Mouse (Mus musculus) kidney, embryonic 16.5 days (tissue): ENCODE measurements at regions not wholly inside any gene's neighbourhood (a gene's known extent, or its start where the extent isn't known, plus 50 kb on each side); places are given as distances from the start of the nearest gene placed in this dataset.

ENCODE experiments used
- ATAC-seq: fragments of 200-750 bp; cut with Nextera tagmentation; 2 replicates; pipeline ENCODE4 v1.8.0; 2017; ENCODE audit warnings: moderate TSS enrichment; ENCODE audit not compliant: low FRiP score, low TSS enrichment
- H3K27ac ChIP-seq: fragments of 300-500 bp; sonication (generic); 2 replicates; pipeline ENCODE4 v1.5.1; 2014; ENCODE audit warnings: low read length
- H3K27me3 ChIP-seq: fragments of 300-500 bp; sonication (generic); 2 replicates; pipeline ENCODE4 v1.6.1; 2014; ENCODE audit warnings: low read length, control low read depth, mixed read lengths; ENCODE audit not compliant: insufficient read depth
- H3K36me3 ChIP-seq: fragments of 300-500 bp; sonication (generic); 2 replicates; pipeline ENCODE4 v1.6.1; 2014; ENCODE audit warnings: low read length, control low read depth, mixed read lengths; ENCODE audit not compliant: insufficient read depth
- H3K4me1 ChIP-seq: fragments of 300-500 bp; sonication (generic); 2 replicates; pipeline ENCODE4 v1.6.1; 2014; ENCODE audit warnings: low read length, control low read depth, mixed read lengths; ENCODE audit not compliant: insufficient read depth
- H3K4me2 ChIP-seq: fragments of 300-500 bp; sonication (generic); replicated peaks from 2 replicates; pipeline ENCODE4 v1.6.1; 2014; ENCODE audit warnings: low read depth, low read length
- H3K4me3 ChIP-seq: fragments of 300-500 bp; sonication (generic); 2 replicates; pipeline ENCODE4 v1.5.1; 2014; ENCODE audit warnings: mild to moderate bottlenecking, low read length
- H3K9ac ChIP-seq: fragments of 300-500 bp; sonication (generic); replicated peaks from 2 replicates; pipeline ENCODE4 v1.6.1; 2014; ENCODE audit warnings: low read length
- H3K9me3 ChIP-seq: fragments of 300-500 bp; sonication (generic); 2 replicates; pipeline ENCODE4 v1.6.1; 2016; ENCODE audit warnings: low read length, control low read depth
- WGBS: fragments of 180-500 bp; shearing (Covaris S2); extraction: QIAGEN DNeasy Blood & Tissue Kit; methylation state at CpG from one replicate; pipeline ENCODE4 v1.1.7; 2014; 5-methylcytosine and 5-hydroxymethylcytosine counted together

- H3K4me3 ChIP-seq, result no peak overlapping the region
- no peak for ATAC-seq
- no peak overlapping the region for H3K9ac ChIP-seq
- WGBS, result 85% methylated on average over 10 of the region's 10 CpGs
- H3K27ac ChIP-seq, result no peak overlapping the region
- H3K36me3 ChIP-seq, result no peaks in the 10 kb centered on the region
- no peaks in the 10 kb centered on the region for H3K4me1 ChIP-seq
- H3K27me3 ChIP-seq, result no peaks in the 10 kb centered on the region
- H3K4me2 ChIP-seq, result no peak overlapping the region
- H3K9me3 ChIP-seq, result no peaks in the 10 kb centered on the region
Measured at GRCm38 (mm10) chr12:92073209-92073608, 224.3 kb upstream of the Sel1l start.

- Histone ChIP-seq H3K27me3 (no peaks in the 10 kb centered on the region), H3K4me2 (no peak overlapping the region), H3K27ac (no peak overlapping the region), H3K36me3 (no peaks in the 10 kb centered on the region), H3K4me1 (0 out of 2 replicates have a peak, but pooled peaks cover 3% of the 10 kb centered on the region), H3K9me3 (no peaks in the 10 kb centered on the region), H3K4me3 (no peak overlapping the region), H3K9ac (no peak overlapping the region)
- 35% methylated on average over 4 of the region's 4 CpGs for WGBS
- peak; percentile 58 for ATAC-seq
Measured at GRCm38 (mm10) chr12:92062731-92063130, 213.8 kb upstream of the Sel1l start.

GRCm38 (mm10) chr12:92040481-92040880, 191.5 kb upstream of the Sel1l start:
- H3K4me3 ChIP-seq, result no peak overlapping the region
- no peaks in the 10 kb centered on the region for H3K9me3 ChIP-seq
- no peak for ATAC-seq
- no peak overlapping the region for H3K4me2 ChIP-seq
- no peak overlapping the region for H3K27ac ChIP-seq
- H3K27me3 ChIP-seq, result no peaks in the 10 kb centered on the region
- no peak overlapping the region for H3K9ac ChIP-seq
- no peaks in the 10 kb centered on the region for H3K36me3 ChIP-seq
- H3K4me1 ChIP-seq, result no peaks in the 10 kb centered on the region
- 65% methylated on average over 1 of the region's 1 CpGs for WGBS

- Histone ChIP-seq H3K36me3 (no peaks in the 10 kb centered on the region), H3K4me1 (no peaks in the 10 kb centered on the region), H3K4me2 (no peak overlapping the region), H3K27me3 (no peaks in the 10 kb centered on the region), H3K4me3 (no peak overlapping the region), H3K9ac (no peak overlapping the region), H3K27ac (no peak overlapping the region), H3K9me3 (no peaks in the 10 kb centered on the region)
- WGBS, result 78% methylated on average over 2 of the region's 2 CpGs
- no peak for ATAC-seq
Measured at GRCm38 (mm10) chr12:92029192-92029591, 180.2 kb upstream of the Sel1l start.

- H3K4me1 ChIP-seq, result no peaks in the 10 kb centered on the region
- H3K27ac ChIP-seq, result no peak overlapping the region
- H3K9ac ChIP-seq, result no peak overlapping the region
- 79% methylated on average over 7 of the region's 7 CpGs for WGBS
- H3K27me3 ChIP-seq, result no peaks in the 10 kb centered on the region
- H3K4me3 ChIP-seq, result no peak overlapping the region
- H3K36me3 ChIP-seq, result no peaks in the 10 kb centered on the region
- no peak overlapping the region for H3K4me2 ChIP-seq
- no peak for ATAC-seq
- no peaks in the 10 kb centered on the region for H3K9me3 ChIP-seq
Measured at GRCm38 (mm10) chr12:92028354-92028753, 179.4 kb upstream of the Sel1l start.

- WGBS, result 84% methylated on average over 4 of the region's 4 CpGs
- no peak for ATAC-seq
- H3K27ac ChIP-seq, result no peak overlapping the region
- H3K4me2 ChIP-seq, result no peak overlapping the region
- H3K27me3 ChIP-seq, result no peaks in the 10 kb centered on the region
- no peaks in the 10 kb centered on the region for H3K4me1 ChIP-seq
- H3K4me3 ChIP-seq, result no peak overlapping the region
- no peak overlapping the region for H3K9ac ChIP-seq
- H3K36me3 ChIP-seq, result no peaks in the 10 kb centered on the region
- no peaks in the 10 kb centered on the region for H3K9me3 ChIP-seq
Measured at GRCm38 (mm10) chr12:92024461-92025218, 175.7 kb upstream of the Sel1l start.

GRCm38 (mm10) chr12:92019593-92020224, 170.8 kb upstream of the Sel1l start:
- H3K4me3 ChIP-seq, result no peak overlapping the region
- H3K4me1 ChIP-seq, result no peaks in the 10 kb centered on the region
- H3K36me3 ChIP-seq, result no peaks in the 10 kb centered on the region
- H3K9me3 ChIP-seq, result no peaks in the 10 kb centered on the region
- no peak overlapping the region; the same call in 1 of the 2 replicates for H3K27ac ChIP-seq
- ATAC-seq, result 0 out of 2 replicates have a peak, but pooled peaks have one; percentile 9
- 40% methylated on average over 6 of the region's 6 CpGs for WGBS
- no peak overlapping the region for H3K4me2 ChIP-seq
- no peak overlapping the region for H3K9ac ChIP-seq
- H3K27me3 ChIP-seq, result no peaks in the 10 kb centered on the region

GRCm38 (mm10) chr12:92015373-92015772, 166.4 kb upstream of the Sel1l start:
- Histone ChIP-seq H3K27ac (no peak overlapping the region), H3K9ac (no peak overlapping the region), H3K4me1 (no peaks in the 10 kb centered on the region), H3K4me3 (no peak overlapping the region), H3K4me2 (no peak overlapping the region), H3K9me3 (no peaks in the 10 kb centered on the region), H3K27me3 (no peaks in the 10 kb centered on the region), H3K36me3 (no peaks in the 10 kb centered on the region)
- ATAC-seq, result no peak
- 91% methylated on average over 2 of the region's 2 CpGs for WGBS

GRCm38 (mm10) chr12:92013979-92014378, 165.0 kb upstream of the Sel1l start:
- Histone ChIP-seq H3K36me3 (no peaks in the 10 kb centered on the region), H3K9me3 (no peaks in the 10 kb centered on the region), H3K9ac (no peak overlapping the region), H3K4me1 (no peaks in the 10 kb centered on the region), H3K4me2 (no peak overlapping the region), H3K27me3 (no peaks in the 10 kb centered on the region), H3K4me3 (no peak overlapping the region), H3K27ac (no peak overlapping the region)
- 48% methylated on average over 8 of the region's 8 CpGs for WGBS
- ATAC-seq, result peak; percentile 54; the same call in 1 of the 2 replicates

- Histone ChIP-seq H3K9me3 (no peaks in the 10 kb centered on the region), H3K27me3 (no peaks in the 10 kb centered on the region), H3K4me2 (no peak overlapping the region), H3K36me3 (no peaks in the 10 kb centered on the region), H3K4me1 (no peaks in the 10 kb centered on the region), H3K27ac (no peak overlapping the region), H3K9ac (no peak overlapping the region), H3K4me3 (no peak overlapping the region)
- ATAC-seq, result no peak
- 10% methylated on average over 8 of the region's 8 CpGs for whole genome bisulfite sequencing
Measured at GRCm38 (mm10) chr12:92013244-92013643, 164.3 kb upstream of the Sel1l start.
